Mouse (Mus musculus): ENCODE measurements at regions not wholly inside any gene's neighbourhood (a gene's known extent, or its start where the extent isn't known, plus 50 kb on each side); places are given as distances from the start of the nearest gene placed in this dataset.

- no peak for DNase-seq (ENCODE audit: low spot score in 2 of 2)
These were observed 478.8 kb downstream of the Slitrk6 start for GRCm38 (mm10) chr14:110276192-110276591.

- DNase-seq (ENCODE audit: low spot score in 2 of 2), result no peak
These were observed 483.7 kb downstream of the Slitrk6 start for GRCm38 (mm10) chr14:110271270-110271669.

- DNase-seq (ENCODE audit: low spot score in 2 of 2), result no peak
These were observed 510.5 kb downstream of the Slitrk6 start for GRCm38 (mm10) chr14:110244466-110244865.

- no peak for DNase-seq (ENCODE audit: low spot score in 2 of 2)
These were observed 511.4 kb downstream of the Slitrk6 start for GRCm38 (mm10) chr14:110243549-110243948.

- no peak for DNase-seq (ENCODE audit: low spot score in 2 of 2)
These were observed 516.1 kb downstream of the Slitrk6 start for GRCm38 (mm10) chr14:110238800-110239199.

GRCm38 (mm10) chr14:110224678-110225446 is 530.1 kb downstream of the Slitrk6 start:
- DNase-seq (ENCODE audit: low spot score in 2 of 2), result no peak

GRCm38 (mm10) chr14:110190987-110191607 is 563.9 kb downstream of the Slitrk6 start:
- DNase-seq (ENCODE audit: low spot score in 2 of 2), result no peak

- DNase-seq (ENCODE audit: low spot score in 2 of 2), result no peak
These were observed 564.5 kb downstream of the Slitrk6 start for GRCm38 (mm10) chr14:110190471-110190870.

- no peak for DNase-seq (ENCODE audit: low spot score in 2 of 2)
These were observed 575.8 kb downstream of the Slitrk6 start for GRCm38 (mm10) chr14:110179166-110179565.

GRCm38 (mm10) chr14:110171162-110172117 is 583.5 kb downstream of the Slitrk6 start:
- DNase-seq (ENCODE audit: low spot score in 2 of 2), result no peak

- DNase-seq (ENCODE audit: low spot score in 2 of 2), result no peak
These were observed 586.3 kb downstream of the Slitrk6 start for GRCm38 (mm10) chr14:110168632-110169031.

GRCm38 (mm10) chr14:110128265-110128664 is 626.7 kb downstream of the Slitrk6 start:
- no peak for DNase-seq (ENCODE audit: low spot score in 2 of 2)

GRCm38 (mm10) chr14:110125936-110126710 is 628.8 kb downstream of the Slitrk6 start:
- no peak for DNase-seq (ENCODE audit: low spot score in 2 of 2)

- DNase-seq (ENCODE audit: low spot score in 2 of 2), result no peak
These were observed 632.2 kb downstream of the Slitrk6 start for GRCm38 (mm10) chr14:110122710-110123109.

- DNase-seq (ENCODE audit: low spot score in 2 of 2), result no peak
These were observed 639.4 kb downstream of the Slitrk6 start for GRCm38 (mm10) chr14:110115578-110115977.

GRCm38 (mm10) chr14:110100852-110101251 is 654.1 kb downstream of the Slitrk6 start:
- DNase-seq (ENCODE audit: low spot score in 2 of 2), result no peak

GRCm38 (mm10) chr14:110078351-110078750 is 676.6 kb downstream of the Slitrk6 start:
- no peak for DNase-seq (ENCODE audit: low spot score in 2 of 2)

- no peak for DNase-seq (ENCODE audit: low spot score in 2 of 2)
These were observed 707.2 kb downstream of the Slitrk6 start for GRCm38 (mm10) chr14:110047748-110048147.

GRCm38 (mm10) chr14:110043211-110043610 is 711.7 kb downstream of the Slitrk6 start:
- DNase-seq (ENCODE audit: low spot score in 2 of 2), result no peak

GRCm38 (mm10) chr14:110021812-110022211 is 733.1 kb downstream of the Slitrk6 start:
- DNase-seq (ENCODE audit: low spot score in 2 of 2), result no peak

GRCm38 (mm10) chr14:110015126-110015525 is 739.8 kb downstream of the Slitrk6 start:
- DNase-seq (ENCODE audit: low spot score in 2 of 2), result no peak
